ENCODE assay signal across 8 mouse cellular contexts in the genomic region with DNA sequence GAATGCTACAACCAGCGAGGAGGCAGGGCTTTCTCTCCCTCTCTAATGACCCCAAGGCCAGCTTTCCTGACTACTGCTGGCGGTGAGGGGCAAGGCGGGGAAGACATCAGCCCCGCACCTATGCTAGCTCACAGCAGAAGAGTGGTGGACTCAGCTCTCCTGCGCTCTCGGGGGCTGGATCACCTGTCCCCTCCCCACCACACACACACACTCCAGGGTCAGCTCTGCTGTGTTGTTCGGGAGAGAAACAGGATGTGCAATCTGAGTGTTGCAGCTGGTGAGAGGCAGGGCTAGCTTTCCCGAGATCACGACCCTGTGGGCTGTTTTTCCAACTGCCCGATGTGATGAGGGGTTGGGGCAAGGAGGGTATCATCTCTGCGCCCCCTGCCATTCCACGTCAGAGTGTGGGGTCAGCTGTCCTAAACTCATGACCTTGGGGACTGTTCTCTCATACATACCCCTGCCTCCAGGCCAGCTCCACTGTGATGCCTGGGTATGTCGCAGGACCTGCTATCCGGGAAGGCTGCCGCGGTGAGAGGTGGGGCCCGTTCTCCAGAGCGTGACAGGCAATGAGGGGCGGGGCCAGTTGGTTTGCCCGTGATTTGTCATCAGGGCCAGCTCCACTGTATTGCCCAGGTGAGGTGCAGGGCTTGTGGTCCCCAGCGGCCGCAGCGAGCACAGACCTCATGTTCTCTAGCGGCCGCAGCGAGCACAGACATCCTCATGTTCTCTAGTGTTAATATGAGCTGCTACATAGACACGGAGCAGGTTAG. TPM values are rescaled to one million over a fixed set of nuclear protein-coding genes. Genes with fewer than 3 reads are reported as not detected.
A peak's percentile ranks its signal among the peaks of the same experiment; 100 is the strongest.
DNase-seq lines count a peak whose midpoint lies in the region; ATAC-seq and TF ChIP-seq lines count a peak whose summit lies in the region.
"Had no signal": no experiment of that assay in that cellular context is flagged by ENCODE, and none has a peak within 500 bp of the region (broad histone marks: within the 10 kb centered on the region; RNA-seq: fewer than 3 reads in every experiment).

No protein-coding gene starts in this region.

- H3K9me3 ChIP-seq in CH12.LX (replicated peaks; ENCODE audit: low read length): no peaks in the 10 kb centered on the region
- no peaks in the 10 kb centered on the region for H3K9me3 ChIP-seq in embryonic facial prominence, embryonic 12.5 days
- H3K9me3 ChIP-seq in lung, embryonic 14.5 days (ENCODE audit: low read depth, low read length): no peaks in the 10 kb centered on the region

- no peak for TF ChIP-seq RAD21 in CH12.LX (IDR thresholded peaks at IDR 0.05; ENCODE audit: low read depth, low read length)

- no peaks in the 10 kb centered on the region for H3K36me3 ChIP-seq in CH12.LX (replicated peaks in 1 of 2; ENCODE audit: control insufficient read depth in 1 of 2, insufficient read depth in 1 of 2, low read length in 1 of 2)
- H3K36me3 ChIP-seq in embryonic facial prominence, embryonic 12.5 days: no peaks in the 10 kb centered on the region
- no peaks in the 10 kb centered on the region for H3K36me3 ChIP-seq in lung, embryonic 14.5 days (ENCODE audit: insufficient read depth)

- peaks cover 14 to 31% of the 10 kb centered on the region in 2 experiments for H3K4me1 ChIP-seq in CH12.LX (ENCODE audit: control insufficient read depth in 1 of 2, insufficient read depth in 2 of 2)
- H3K4me1 ChIP-seq in embryonic facial prominence, embryonic 12.5 days: peaks cover 11% of the 10 kb centered on the region; the same call in 1 of the 2 replicates
- no peaks in the 10 kb centered on the region for H3K4me1 ChIP-seq in lung, embryonic 14.5 days (ENCODE audit: insufficient read depth)

- peak; percentile 43; the same call in 1 of the 2 replicates for ATAC-seq in embryonic facial prominence, embryonic 12.5 days (ENCODE audit: insufficient number of reproducible peaks, insufficient read depth, low FRiP score, low TSS enrichment)
- ATAC-seq in lung, embryonic 14.5 days (ENCODE audit: insufficient read depth): no peak

- no peak for TF ChIP-seq POLR2A in CH12.LX (IDR thresholded peaks at IDR 0.05; ENCODE audit: low read depth, low read length)

- WGBS in embryonic facial prominence, embryonic 12.5 days: 6% methylated on average over 27 of the region's 27 CpGs
- 8% methylated on average over 27 of the region's 27 CpGs for WGBS in lung, embryonic 14.5 days

- peak overlapping the region; percentile 23 for H3K4me2 ChIP-seq in CH12.LX (ENCODE audit: insufficient read depth, low read depth, poor library complexity, severe bottlenecking)
- H3K4me2 ChIP-seq in embryonic facial prominence, embryonic 12.5 days (replicated peaks): peak overlapping the region; percentile 48
- H3K4me2 ChIP-seq in lung, embryonic 14.5 days: peak overlapping the region; percentile 48

- H3K4me3 ChIP-seq in CH12.LX (replicated peaks in 1 of 3; ENCODE audit: low read depth in 2 of 3, low read length in 2 of 3, poor library complexity in 1 of 3): peak overlapping the region in 1 of 3 experiments; percentile 3
- H3K4me3 ChIP-seq in embryonic facial prominence, embryonic 12.5 days: peak overlapping the region; percentile 26
- H3K4me3 ChIP-seq in lung, embryonic 14.5 days (ENCODE audit: low read depth, low read length): peak overlapping the region; percentile 21
- H3K4me3 ChIP-seq: erythroblast, embryonic 14.5 days had no signal

- in situ Hi-C loops in CH12.LX (cut with MboI; ENCODE audit: low pct_ligation_motif_present, low pct_unique_long_range_greater_than_20kb, low sequenced_read_pairs): no loop called here

- H3K9ac ChIP-seq in CH12.LX (ENCODE audit: insufficient read depth, low read depth): no peak overlapping the region
- H3K9ac ChIP-seq in embryonic facial prominence, embryonic 12.5 days: 0 out of 2 replicates have a peak overlapping the region, but pooled peaks have one; percentile 10
- no peak overlapping the region for H3K9ac ChIP-seq in lung, embryonic 14.5 days

- no peaks in the 10 kb centered on the region for H3K27me3 ChIP-seq in CH12.LX (replicated peaks)
- H3K27me3 ChIP-seq in embryonic facial prominence, embryonic 12.5 days: peaks cover 26% of the 10 kb centered on the region
- peaks cover 19% of the 10 kb centered on the region; the same call in 1 of the 2 replicates for H3K27me3 ChIP-seq in lung, embryonic 14.5 days (ENCODE audit: insufficient read depth, low read length)

- no peak overlapping the region for H3K27ac ChIP-seq in CH12.LX (ENCODE audit: insufficient read depth, low read depth)
- H3K27ac ChIP-seq in embryonic facial prominence, embryonic 12.5 days: no peak overlapping the region
- no peak overlapping the region for H3K27ac ChIP-seq in lung, embryonic 14.5 days (ENCODE audit: low read depth)

- no peak for TF ChIP-seq EP300 in CH12.LX (IDR thresholded peaks at IDR 0.05; ENCODE audit: low read length)

- TF ChIP-seq CTCF in CH12.LX (conservative IDR thresholded peaks at IDR 0.05 in 1 of 2, IDR thresholded peaks at IDR 0.05 in 1 of 2; ENCODE audit: low read depth in 2 of 2, low read length in 2 of 2): peak in 1 of 2 experiments; percentile 10; a peak in 1 of 4 replicates
- no peak for TF ChIP-seq CTCF in lung, embryonic 14.5 days (IDR thresholded peaks at IDR 0.05; ENCODE audit: low read depth)

- DNase-seq in A20 (ENCODE audit: low read depth, low spot score) (peak; percentile 46), CH12.LX (ENCODE audit: extremely low read depth) (peak; percentile 49)
- peak; percentile 58 for DNase-seq in kidney, adult 11 months
- DNase-seq in lung, embryonic 14.5 days: peak; percentile 47
- DNase-seq in urinary bladder, adult 2 months (ENCODE audit: low spot score): peak; percentile 47
- DNase-seq in spleen, postnatal 36 days (ENCODE audit: low spot score in 2 of 2): no peak

- no peaks in the 10 kb centered on the region for H3K79me2 ChIP-seq in CH12.LX (replicated peaks; ENCODE audit: control insufficient read depth, extremely low read depth, insufficient read depth, poor library complexity, severe bottlenecking)

- dilution Hi-C loops in CH12.LX (cut with MboI; ENCODE audit: extremely low pct_ligation_motif_present, extremely low pct_unique_long_range_greater_than_20kb, low sequenced_read_pairs): no loop called here

TF ChIP-seq in CH12.LX, 34 proteins besides CTCF, POLR2A, EP300 and RAD21:
- no peak for TF ChIP-seq KAT2A (IDR thresholded peaks at IDR 0.05; ENCODE audit: insufficient replicate concordance, low read length)
- peak; percentile 19; the same call in 1 of the 2 replicates for TF ChIP-seq BHLHE40 (IDR thresholded peaks at IDR 0.05; ENCODE audit: low read depth, low read length)
- no peak for TF ChIP-seq TCF12 (IDR thresholded peaks at IDR 0.05; ENCODE audit: low read depth, low read length)
- TF ChIP-seq SMC3 (IDR thresholded peaks at IDR 0.05; ENCODE audit: low read depth, low read length): 0 out of 2 replicates have a peak, but pooled peaks have one; percentile 6

RNA-seq across cellular contexts. Expression of a gene that starts 6.9 kb away (rescaled TPM):
- total RNA-seq in CH12.LX (2012; rRNA removed) (not detected in 2 replicates), CH12.LX (2014; rRNA removed) (not detected in 2 replicates)
- polyA plus RNA-seq in CH12.LX (2012; ENCODE audit: insufficient read length, low read depth): not detected in 2 replicates
- polyA plus RNA-seq in embryonic facial prominence, embryonic 12.5 days (2016; fragmentation: Nextera tagmentation; extraction: Ambion mirVana): 1.6 and 2.4 TPM in 2 replicates
- polyA plus RNA-seq in lung, embryonic 14.5 days (2014; fragmentation: Nextera tagmentation; extraction: Ambion mirVana): 0.17 and 0.18 TPM in 2 replicates
- polyA plus RNA-seq in urinary bladder, adult 2 months (2012; rRNA removed): 6.5 and 7.4 TPM in 2 replicates

RNA-seq across cellular contexts. Expression of a gene that starts 7.0 kb away (rescaled TPM):
- total RNA-seq in CH12.LX (2012; rRNA removed): not detected in 2 replicates
- not detected in 2 replicates for total RNA-seq in CH12.LX (2014; rRNA removed)
- polyA plus RNA-seq in CH12.LX (2012; ENCODE audit: insufficient read length, low read depth): not detected in 2 replicates
- polyA plus RNA-seq in embryonic facial prominence, embryonic 12.5 days (2016; fragmentation: Nextera tagmentation; extraction: Ambion mirVana): 0.25 TPM in 1 of 2 replicates, not detected in the other
- not detected in 2 replicates for polyA plus RNA-seq in lung, embryonic 14.5 days (2014; fragmentation: Nextera tagmentation; extraction: Ambion mirVana)
- 0.11 and 0.15 TPM in 2 replicates for polyA plus RNA-seq in urinary bladder, adult 2 months (2012; rRNA removed)
- polyA plus RNA-seq: erythroblast, embryonic 14.5 days had no signal

RNA-seq across cellular contexts. Expression of a gene that starts 16.7 kb away (rescaled TPM):
- total RNA-seq in CH12.LX (2012; rRNA removed) (not detected in 2 replicates), CH12.LX (2014; rRNA removed) (not detected in 2 replicates)
- polyA plus RNA-seq in CH12.LX (2012; ENCODE audit: insufficient read length, low read depth): not detected in 2 replicates
- not detected in 2 replicates for polyA plus RNA-seq in embryonic facial prominence, embryonic 12.5 days (2016; fragmentation: Nextera tagmentation; extraction: Ambion mirVana)
- polyA plus RNA-seq in lung, embryonic 14.5 days (2014; fragmentation: Nextera tagmentation; extraction: Ambion mirVana): not detected in 2 replicates
- not detected in 2 replicates for polyA plus RNA-seq in urinary bladder, adult 2 months (2012; rRNA removed)
- polyA plus RNA-seq: erythroblast, embryonic 14.5 days had no signal

RNA-seq across cellular contexts. Expression of a gene that starts 30.0 kb away (rescaled TPM):
- not detected in 2 replicates for total RNA-seq in CH12.LX (2012; rRNA removed)
- not detected in 2 replicates for total RNA-seq in CH12.LX (2014; rRNA removed)
- polyA plus RNA-seq in CH12.LX (2012; ENCODE audit: insufficient read length, low read depth): not detected in 2 replicates
- polyA plus RNA-seq in embryonic facial prominence, embryonic 12.5 days (2016; fragmentation: Nextera tagmentation; extraction: Ambion mirVana): 5.9 and 6.5 TPM in 2 replicates
- 1.9 and 2.4 TPM in 2 replicates for polyA plus RNA-seq in lung, embryonic 14.5 days (2014; fragmentation: Nextera tagmentation; extraction: Ambion mirVana)
- 12.1 and 12.9 TPM in 2 replicates for polyA plus RNA-seq in urinary bladder, adult 2 months (2012; rRNA removed)
- polyA plus RNA-seq: erythroblast, embryonic 14.5 days had no signal

RNA-seq across cellular contexts. Expression of a gene that starts 30.1 kb away (rescaled TPM):
- total RNA-seq in CH12.LX (2012; rRNA removed): not detected in 2 replicates
- not detected in 2 replicates for total RNA-seq in CH12.LX (2014; rRNA removed)
- not detected in 2 replicates for polyA plus RNA-seq in CH12.LX (2012; ENCODE audit: insufficient read length, low read depth)
- 0.22 and 0.27 TPM in 2 replicates for polyA plus RNA-seq in embryonic facial prominence, embryonic 12.5 days (2016; fragmentation: Nextera tagmentation; extraction: Ambion mirVana)
- not detected in 2 replicates for polyA plus RNA-seq in lung, embryonic 14.5 days (2014; fragmentation: Nextera tagmentation; extraction: Ambion mirVana)
- 1.8 and 2.9 TPM in 2 replicates for polyA plus RNA-seq in urinary bladder, adult 2 months (2012; rRNA removed)
- polyA plus RNA-seq: erythroblast, embryonic 14.5 days had no signal

Comparison
In these comparisons a context has a peak if more than half of its experiments do, and no peak if none do; other contexts are left out.
1. DNase-seq: peak in A20 (single experiment), CH12.LX (single experiment), kidney, adult 11 months (single experiment), lung, embryonic 14.5 days (single experiment) and urinary bladder, adult 2 months (single experiment); none in spleen, postnatal 36 days (0 of 2).
2. Peak in every context shown above with its lines, with median percentiles within 50 percentile points of each other: H3K4me2 ChIP-seq.